Mouse (Mus musculus): ENCODE results near the gene Rtkn. TPM values are rescaled to one million over a fixed set of nuclear protein-coding genes. Genes with fewer than 3 reads are reported as not detected.
A peak's percentile ranks its signal among the peaks of the same experiment; 100 is the strongest.

The Rtkn gene
- total RNA-seq, 2 experiments from 2014 or later: not detected

- ATAC-seq (replicated peaks; ENCODE audit: low FRiP score, low TSS enrichment, poor library complexity, severe bottlenecking): no peak
These were observed 19.4 kb upstream of the Rtkn start for GRCm38 (mm10) chr6:83115682-83116372.

- ATAC-seq (replicated peaks; ENCODE audit: low FRiP score, low TSS enrichment, poor library complexity, severe bottlenecking): no peak
These were observed 18.7 kb upstream of the Rtkn start for GRCm38 (mm10) chr6:83116373-83117164.

- ATAC-seq (replicated peaks; ENCODE audit: low FRiP score, low TSS enrichment, poor library complexity, severe bottlenecking): no peak
These were observed 18.2 kb upstream of the Rtkn start for GRCm38 (mm10) chr6:83117165-83117438.

GRCm38 (mm10) chr6:83117616-83118015 is 17.6 kb upstream of the Rtkn start:
- no peak for ATAC-seq (replicated peaks; ENCODE audit: low FRiP score, low TSS enrichment, poor library complexity, severe bottlenecking)

- ATAC-seq (replicated peaks; ENCODE audit: low FRiP score, low TSS enrichment, poor library complexity, severe bottlenecking): no peak
These were observed 16.9 kb upstream of the Rtkn start for GRCm38 (mm10) chr6:83118369-83118768.

- no peak for ATAC-seq (replicated peaks; ENCODE audit: low FRiP score, low TSS enrichment, poor library complexity, severe bottlenecking)
These were observed 16.2 kb upstream of the Rtkn start for GRCm38 (mm10) chr6:83118825-83119733.

- no peak for ATAC-seq (replicated peaks; ENCODE audit: low FRiP score, low TSS enrichment, poor library complexity, severe bottlenecking)
These were observed 15.6 kb upstream of the Rtkn start for GRCm38 (mm10) chr6:83119734-83120051.

- ATAC-seq (replicated peaks; ENCODE audit: low FRiP score, low TSS enrichment, poor library complexity, severe bottlenecking): peak; percentile 88
These were observed 14.1 kb upstream of the Rtkn start, which contains the start of gene Wbp1 for GRCm38 (mm10) chr6:83120930-83121862. Gene Wbp1, minus strand, starts transcription at chr6:83121559.

GRCm38 (mm10) chr6:83121863-83122710 is 13.2 kb upstream of the Rtkn start:
- peak; percentile 10 for ATAC-seq (replicated peaks; ENCODE audit: low FRiP score, low TSS enrichment, poor library complexity, severe bottlenecking)

GRCm38 (mm10) chr6:83122961-83123360 is 12.3 kb upstream of the Rtkn start:
- no peak for ATAC-seq (replicated peaks; ENCODE audit: low FRiP score, low TSS enrichment, poor library complexity, severe bottlenecking)

GRCm38 (mm10) chr6:83124851-83125312 is 10.4 kb upstream of the Rtkn start:
- peak; percentile 14 for ATAC-seq (replicated peaks; ENCODE audit: low FRiP score, low TSS enrichment, poor library complexity, severe bottlenecking)

GRCm38 (mm10) chr6:83125331-83125730 is 9.9 kb upstream of the Rtkn start, which contains the start of gene Ino80b:
Gene Ino80b, minus strand, starts transcription at chr6:83125431.
- no peak for ATAC-seq (replicated peaks; ENCODE audit: low FRiP score, low TSS enrichment, poor library complexity, severe bottlenecking)

GRCm38 (mm10) chr6:83127419-83127818 is 7.8 kb upstream of the Rtkn start:
- no peak for ATAC-seq (replicated peaks; ENCODE audit: low FRiP score, low TSS enrichment, poor library complexity, severe bottlenecking)

- ATAC-seq (replicated peaks; ENCODE audit: low FRiP score, low TSS enrichment, poor library complexity, severe bottlenecking): no peak
These were observed 3.7 kb upstream of the Rtkn start for GRCm38 (mm10) chr6:83131469-83132034.

GRCm38 (mm10) chr6:83132176-83132919 is 2.9 kb upstream of the Rtkn start:
- no peak for ATAC-seq (replicated peaks; ENCODE audit: low FRiP score, low TSS enrichment, poor library complexity, severe bottlenecking)

GRCm38 (mm10) chr6:83134226-83134625 is 1.0 kb upstream of the Rtkn start:
- ATAC-seq (replicated peaks; ENCODE audit: low FRiP score, low TSS enrichment, poor library complexity, severe bottlenecking): no peak

GRCm38 (mm10) chr6:83135571-83136161 is 403 bp downstream of the Rtkn start:
- ATAC-seq (replicated peaks; ENCODE audit: low FRiP score, low TSS enrichment, poor library complexity, severe bottlenecking): no peak
